Comparison of ENCODE assay signal across 8 mouse cellular contexts in the genomic region with DNA sequence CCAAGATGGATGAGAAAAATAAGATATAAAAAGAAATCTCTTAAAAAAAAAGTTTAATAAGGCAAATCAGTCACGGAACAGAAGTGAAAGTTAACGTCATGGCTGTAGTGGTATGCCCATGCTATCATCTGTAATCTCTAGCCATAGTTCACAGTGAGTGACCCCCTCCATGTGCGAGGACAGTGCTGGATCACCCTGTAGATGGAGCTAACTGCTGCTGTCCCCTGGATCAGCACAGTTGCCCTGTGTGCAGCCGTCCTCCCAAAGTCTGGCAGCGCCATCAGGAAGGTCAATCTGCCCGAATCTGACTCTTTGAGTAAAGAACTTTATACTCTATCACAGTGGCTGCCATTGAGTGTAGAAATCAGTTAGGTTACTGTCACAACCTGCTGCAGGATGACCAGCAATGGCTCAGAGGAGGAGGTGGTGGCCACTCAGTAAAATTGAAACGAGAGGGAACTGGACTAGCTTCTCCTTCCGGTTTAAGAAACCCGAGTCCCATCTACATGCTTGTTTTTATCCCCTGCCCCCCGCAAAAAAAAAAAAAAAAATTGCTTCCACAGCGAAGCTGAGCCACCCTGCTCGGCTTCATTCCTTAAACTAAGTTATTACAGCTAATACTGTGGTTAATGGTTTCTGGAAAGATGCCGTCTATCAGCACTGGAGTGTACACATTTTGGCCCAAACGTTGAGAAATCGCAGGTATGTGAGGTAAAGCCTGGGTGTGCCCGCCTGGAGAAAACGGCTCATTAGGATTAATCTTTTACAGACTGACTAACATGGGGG.
DNase-seq lines count a peak whose midpoint lies in the region; ATAC-seq and TF ChIP-seq lines count a peak whose summit lies in the region.
"Had no signal": no experiment of that assay in that cellular context is flagged by ENCODE, and none has a peak within 500 bp of the region (broad histone marks: within the 10 kb centered on the region; RNA-seq: fewer than 3 reads in every experiment).

No protein-coding gene starts in this region.

- no peaks in the 10 kb centered on the region for H3K4me1 ChIP-seq in megakaryocyte, embryonic 14.5 days
- H3K4me1 ChIP-seq in liver, embryonic 12.5 days, result no peaks in the 10 kb centered on the region
- no peaks in the 10 kb centered on the region for H3K4me1 ChIP-seq in stomach, postnatal 0 days (replicated peaks; ENCODE audit: control insufficient read depth, insufficient read depth)

- H3K4me2 ChIP-seq in liver, embryonic 12.5 days, result 0 out of 2 replicates have a peak overlapping the region, but pooled peaks have one; percentile 6
- peak overlapping the region; percentile 41 for H3K4me2 ChIP-seq in stomach, postnatal 0 days (replicated peaks; ENCODE audit: low read depth)

- TF ChIP-seq CTCF in stomach, postnatal 0 days (IDR thresholded peaks at IDR 0.05; ENCODE audit: low read depth), result peak; percentile 43

- H3K9ac ChIP-seq in liver, embryonic 12.5 days, result no peak overlapping the region
- H3K9ac ChIP-seq in stomach, postnatal 0 days (ENCODE audit: low read length), result no peak overlapping the region

- no peak for TF ChIP-seq EP300 in stomach, postnatal 0 days (optimal IDR thresholded peaks at IDR 0.05)

- peak; percentile 53 for DNase-seq in kidney, adult 18-20 months
- DNase-seq in stomach, postnatal 0 days (ENCODE audit: low spot score), result peak; percentile 45
- no peak for DNase-seq in thymus, adult 18-20 months
- DNase-seq in adrenal gland, postnatal 4 days (ENCODE audit: low spot score in 2 of 2), result no peak
- DNase-seq: embryo, embryonic 11 days had no signal

- WGBS in liver, embryonic 12.5 days (ENCODE audit: insufficient replicate concordance), result 59% methylated on average over 17 of the region's 17 CpGs
- 33% methylated on average over 17 of the region's 17 CpGs for WGBS in stomach, postnatal 0 days

- ATAC-seq in megakaryocyte, adult 5-6 weeks (ENCODE audit: poor library complexity, severe bottlenecking), result no peak
- ATAC-seq in liver, embryonic 12.5 days, result peak; percentile 68
- ATAC-seq in stomach, postnatal 0 days (ENCODE audit: low FRiP score, low TSS enrichment), result peak; percentile 63

- H3K4me3 ChIP-seq in megakaryocyte, embryonic 14.5 days (replicated peaks), result peak overlapping the region; percentile 64
- H3K4me3 ChIP-seq in liver, embryonic 12.5 days, result no peak overlapping the region
- H3K4me3 ChIP-seq in stomach, postnatal 0 days (ENCODE audit: low read depth, low read length), result peak overlapping the region; percentile 22

- H3K27me3 ChIP-seq in megakaryocyte, embryonic 14.5 days (replicated peaks), result no peaks in the 10 kb centered on the region
- no peaks in the 10 kb centered on the region for H3K27me3 ChIP-seq in liver, embryonic 12.5 days (replicated peaks)
- H3K27me3 ChIP-seq in stomach, postnatal 0 days (ENCODE audit: control insufficient read depth, insufficient read depth, low read length), result no peaks in the 10 kb centered on the region

- H3K36me3 ChIP-seq in megakaryocyte, embryonic 14.5 days (replicated peaks; ENCODE audit: low read length), result no peaks in the 10 kb centered on the region
- H3K36me3 ChIP-seq in liver, embryonic 12.5 days, result no peaks in the 10 kb centered on the region
- H3K36me3 ChIP-seq in stomach, postnatal 0 days (ENCODE audit: control insufficient read depth, insufficient read depth, low read length), result no peaks in the 10 kb centered on the region

- H3K9me3 ChIP-seq in megakaryocyte, embryonic 14.5 days, result peaks cover 4% of the 10 kb centered on the region; the same call in 1 of the 2 replicates
- H3K9me3 ChIP-seq in liver, embryonic 12.5 days (replicated peaks), result no peaks in the 10 kb centered on the region
- no peaks in the 10 kb centered on the region for H3K9me3 ChIP-seq in stomach, postnatal 0 days (ENCODE audit: control insufficient read depth, low read length)

- no peak overlapping the region for H3K27ac ChIP-seq in liver, embryonic 12.5 days
- H3K27ac ChIP-seq in stomach, postnatal 0 days (replicated peaks), result no peak overlapping the region

Comparison
In these comparisons a context has a peak if more than half of its experiments do, and no peak if none do; other contexts are left out.
1. DNase-seq: peak in kidney, adult 18-20 months (single experiment) and stomach, postnatal 0 days (single experiment); none in thymus, adult 18-20 months (0 of 2) and adrenal gland, postnatal 4 days (0 of 2).